In genomic region chr17:44208900-44209299, GRCm38 (mm10) we compare ENCODE assay signal across 19 mouse cellular contexts. TPM values are rescaled to one million over a fixed set of nuclear protein-coding genes. Genes with fewer than 3 reads are reported as not detected.
DNase-seq lines count a peak whose midpoint lies in the region; ATAC-seq and TF ChIP-seq lines count a peak whose summit lies in the region.
"Had no signal": no experiment of that assay in that cellular context is flagged by ENCODE, and none has a peak within 500 bp of the region (broad histone marks: within the 10 kb centered on the region; RNA-seq: fewer than 3 reads in every experiment).

No protein-coding gene starts in this region.

- H3K36me3 ChIP-seq in hindbrain, postnatal 0 days (ENCODE audit: insufficient read depth, low read length), result no peaks in the 10 kb centered on the region
- no peaks in the 10 kb centered on the region for H3K36me3 ChIP-seq in hindbrain, embryonic 13.5 days
- no peaks in the 10 kb centered on the region for H3K36me3 ChIP-seq in lung, postnatal 0 days (ENCODE audit: insufficient read depth, low read length)
- H3K36me3 ChIP-seq: embryonic facial prominence, embryonic 12.5 days; forebrain, embryonic 15.5 days; G1E; heart, embryonic 12.5 days had no signal

- DNase-seq in hindbrain, postnatal 0 days (ENCODE audit: low spot score), result no peak
- DNase-seq in lung, postnatal 0 days (ENCODE audit: low spot score), result no peak
- no peak for DNase-seq in lung, postnatal 25 days (ENCODE audit: low spot score)
- peak; percentile 57 for DNase-seq in ZHBTc4 (ENCODE audit: low read depth, low spot score)
- DNase-seq in retina, postnatal 1 day, result no peak
- no peak for DNase-seq in right cerebral cortex, adult 18-20 months
- DNase-seq: adrenal gland, adult 8-10 months; adrenal gland, postnatal 36 days; cerebellum, adult 11-12 months; cerebellum, adult 9-10 months; cerebellum, postnatal 25 days; gastrocnemius, postnatal 14 days had no signal

- peak; percentile 11; the same call in 1 of the 2 replicates for TF ChIP-seq CTCF in hindbrain, postnatal 0 days (IDR thresholded peaks at IDR 0.05; ENCODE audit: low read depth)
- TF ChIP-seq CTCF in lung, postnatal 0 days (IDR thresholded peaks at IDR 0.05), result peak; percentile 18; the same call in 1 of the 2 replicates

- ATAC-seq in hindbrain, postnatal 0 days, result no peak
- no peak for ATAC-seq in hindbrain, embryonic 13.5 days (ENCODE audit: low FRiP score)
- no peak for ATAC-seq in lung, postnatal 0 days
- ATAC-seq: forebrain, embryonic 15.5 days; hindbrain, embryonic 16.5 days had no signal

- TF ChIP-seq EP300 in lung, postnatal 0 days (IDR thresholded peaks at IDR 0.05), result no peak

- no peak overlapping the region for H3K4me2 ChIP-seq in hindbrain, postnatal 0 days (ENCODE audit: low read depth, low read length)
- no peak overlapping the region for H3K4me2 ChIP-seq in hindbrain, embryonic 13.5 days
- no peak overlapping the region for H3K4me2 ChIP-seq in lung, postnatal 0 days (replicated peaks; ENCODE audit: low read depth, low read length)
- H3K4me2 ChIP-seq: embryonic facial prominence, embryonic 12.5 days; forebrain, embryonic 15.5 days; heart, embryonic 12.5 days had no signal

- H3K4me3 ChIP-seq in hindbrain, postnatal 0 days (ENCODE audit: low read length), result no peak overlapping the region
- H3K4me3 ChIP-seq in hindbrain, embryonic 13.5 days, result no peak overlapping the region
- H3K4me3 ChIP-seq in lung, postnatal 0 days (ENCODE audit: low read depth, low read length), result no peak overlapping the region
- H3K4me3 ChIP-seq: embryonic facial prominence, embryonic 12.5 days; forebrain, embryonic 15.5 days; heart, embryonic 12.5 days had no signal

- whole genome bisulfite sequencing in hindbrain, postnatal 0 days, result 78% methylated on average over 4 of the region's 4 CpGs
- WGBS in hindbrain, embryonic 13.5 days, result 77% methylated on average over 4 of the region's 4 CpGs
- 88% methylated on average over 4 of the region's 4 CpGs for WGBS in lung, postnatal 0 days

- H3K9me3 ChIP-seq in hindbrain, postnatal 0 days (ENCODE audit: low read length), result no peaks in the 10 kb centered on the region
- H3K9me3 ChIP-seq in hindbrain, embryonic 13.5 days, result no peaks in the 10 kb centered on the region; the same call in 1 of the 2 replicates
- H3K9me3 ChIP-seq in lung, postnatal 0 days (ENCODE audit: low read length), result no peaks in the 10 kb centered on the region
- H3K9me3 ChIP-seq: embryonic facial prominence, embryonic 12.5 days; forebrain, embryonic 15.5 days; heart, embryonic 12.5 days had no signal

- no peaks in the 10 kb centered on the region for H3K27me3 ChIP-seq in hindbrain, postnatal 0 days (ENCODE audit: insufficient read depth, low read length)
- H3K27me3 ChIP-seq in hindbrain, embryonic 13.5 days, result no peaks in the 10 kb centered on the region
- no peaks in the 10 kb centered on the region for H3K27me3 ChIP-seq in lung, postnatal 0 days (replicated peaks; ENCODE audit: insufficient read depth, low read length)
- H3K27me3 ChIP-seq: CH12.LX; embryonic facial prominence, embryonic 12.5 days; forebrain, embryonic 15.5 days; heart, embryonic 12.5 days had no signal

- H3K4me1 ChIP-seq in hindbrain, postnatal 0 days (ENCODE audit: insufficient read depth, low read length), result no peaks in the 10 kb centered on the region
- no peaks in the 10 kb centered on the region for H3K4me1 ChIP-seq in hindbrain, embryonic 13.5 days (replicated peaks)
- H3K4me1 ChIP-seq in lung, postnatal 0 days (ENCODE audit: insufficient read depth, low read depth, low read length), result no peaks in the 10 kb centered on the region
- H3K4me1 ChIP-seq: embryonic facial prominence, embryonic 12.5 days; forebrain, embryonic 15.5 days; heart, embryonic 12.5 days had no signal

- no peak overlapping the region for H3K9ac ChIP-seq in hindbrain, postnatal 0 days (replicated peaks; ENCODE audit: low read length)
- no peak overlapping the region for H3K9ac ChIP-seq in hindbrain, embryonic 13.5 days
- H3K9ac ChIP-seq in lung, postnatal 0 days (replicated peaks; ENCODE audit: low read depth), result no peak overlapping the region
- H3K9ac ChIP-seq: embryonic facial prominence, embryonic 12.5 days; forebrain, embryonic 15.5 days; heart, embryonic 12.5 days had no signal

- H3K27ac ChIP-seq in hindbrain, postnatal 0 days, result no peak overlapping the region
- no peak overlapping the region for H3K27ac ChIP-seq in hindbrain, embryonic 13.5 days
- H3K27ac ChIP-seq in lung, postnatal 0 days (ENCODE audit: low read length), result no peak overlapping the region
- H3K27ac ChIP-seq: embryonic facial prominence, embryonic 12.5 days; forebrain, embryonic 15.5 days had no signal

RNA-seq across cellular contexts. Expression of gene Clic5, which starts 20.5 kb away (rescaled TPM):
- 0.78 and 1.5 TPM in 2 replicates for total RNA-seq in hindbrain, postnatal 0 days (2014; rRNA removed)
- polyA plus RNA-seq in hindbrain, postnatal 0 days (2015; fragmentation: Nextera tagmentation; extraction: Ambion mirVana), result 0.39 and 0.69 TPM in 2 replicates
- polyA plus RNA-seq in hindbrain, embryonic 13.5 days (2015; fragmentation: Nextera tagmentation; extraction: Ambion mirVana), result 0.18 and 0.23 TPM in 2 replicates
- polyA plus RNA-seq in lung, postnatal 0 days (2015; fragmentation: Nextera tagmentation; extraction: Ambion mirVana), result 83.6 and 122 TPM in 2 replicates
- total RNA-seq: CH12.LX had no signal
- polyA plus RNA-seq: G1E had no signal

Comparison
In these comparisons a context has a peak if more than half of its experiments do, and no peak if none do; other contexts are left out.
1. RNA of gene Clic5, which starts 20.5 kb away (polyA plus RNA-seq): 83.6 to 122 TPM in lung, postnatal 0 days; 0.39 to 0.69 TPM in hindbrain, postnatal 0 days and 0.18 to 0.23 TPM in hindbrain, embryonic 13.5 days; every median in the first group is over 10 times any median in the second.